Mouse (Mus musculus): ENCODE results near the gene Dlg2. TPM values are rescaled to one million over a fixed set of nuclear protein-coding genes. Genes with fewer than 3 reads are reported as not detected.

Dlg2 gene
- total RNA-seq, 2 experiments from 2014 or later = 40.3 to 65.7 TPM

GRCm38 (mm10) chr7:91443377-91443714 is 966.9 kb downstream of the Dlg2 start:
- no peak for DNase-seq

GRCm38 (mm10) chr7:91443913-91444312 is 967.4 kb downstream of the Dlg2 start:
- DNase-seq = no peak

- DNase-seq = no peak
Measured at GRCm38 (mm10) chr7:91444728-91445127, 968.3 kb downstream of the Dlg2 start.

- DNase-seq = no peak
Measured at GRCm38 (mm10) chr7:91456796-91457195, 980.3 kb downstream of the Dlg2 start.

- DNase-seq = peak; percentile 81
Measured at GRCm38 (mm10) chr7:91457207-91457606, 980.7 kb downstream of the Dlg2 start.

- DNase-seq = no peak
Measured at GRCm38 (mm10) chr7:91461352-91461751, 984.9 kb downstream of the Dlg2 start.

GRCm38 (mm10) chr7:91463256-91463655 is 986.8 kb downstream of the Dlg2 start:
- DNase-seq = no peak

GRCm38 (mm10) chr7:91467061-91467460 is 990.6 kb downstream of the Dlg2 start:
- no peak for DNase-seq

- no peak for DNase-seq
Measured at GRCm38 (mm10) chr7:91479145-91479544, 1002.7 kb downstream of the Dlg2 start.

GRCm38 (mm10) chr7:91481574-91482197 is 1005.2 kb downstream of the Dlg2 start:
- no peak for DNase-seq

- DNase-seq = no peak
Measured at GRCm38 (mm10) chr7:91493234-91493633, 1016.8 kb downstream of the Dlg2 start.

- DNase-seq = no peak
Measured at GRCm38 (mm10) chr7:91495526-91495925, 1019.1 kb downstream of the Dlg2 start.

- no peak for DNase-seq
Measured at GRCm38 (mm10) chr7:91511119-91511518, 1034.6 kb downstream of the Dlg2 start.

GRCm38 (mm10) chr7:91514445-91514844 is 1038.0 kb downstream of the Dlg2 start:
- DNase-seq = no peak

- no peak for DNase-seq
Measured at GRCm38 (mm10) chr7:91516225-91516624, 1039.8 kb downstream of the Dlg2 start.

GRCm38 (mm10) chr7:91525859-91526258 is 1049.4 kb downstream of the Dlg2 start:
- DNase-seq = no peak

GRCm38 (mm10) chr7:91542597-91543285 is 1066.3 kb downstream of the Dlg2 start:
- DNase-seq = peak; percentile 28

- no peak for DNase-seq
Measured at GRCm38 (mm10) chr7:91543286-91543650, 1066.8 kb downstream of the Dlg2 start.

- DNase-seq = no peak
Measured at GRCm38 (mm10) chr7:91544600-91544999, 1068.1 kb downstream of the Dlg2 start.

GRCm38 (mm10) chr7:91548796-91549195 is 1072.3 kb downstream of the Dlg2 start:
- DNase-seq = peak; percentile 26

GRCm38 (mm10) chr7:91557582-91557981 is 1081.1 kb downstream of the Dlg2 start:
- no peak for DNase-seq

- no peak for DNase-seq
Measured at GRCm38 (mm10) chr7:91567423-91567822, 1091.0 kb downstream of the Dlg2 start.

- DNase-seq = no peak
Measured at GRCm38 (mm10) chr7:91570969-91571368, 1094.5 kb downstream of the Dlg2 start.

- DNase-seq = no peak
Measured at GRCm38 (mm10) chr7:91572666-91573065, 1096.2 kb downstream of the Dlg2 start.

Measured in adrenal gland, postnatal 10 days (tissue).